Mouse (Mus musculus): Measurements from ENCODE around the gene Ston2. TPM values are rescaled to one million over a fixed set of nuclear protein-coding genes. Genes with fewer than 3 reads are reported as not detected.
A peak's percentile ranks its signal among the peaks of the same experiment; 100 is the strongest.

Gene Ston2
- polyA plus RNA-seq, 1 experiment from 2014 or later = 16.4 TPM

GRCm38 (mm10) chr12:91766338-91767107 lies 21.7 kb downstream of the Ston2 start:
- H3K9me3 ChIP-seq (ENCODE audit: control insufficient read depth, low read depth, low read length) = no peaks in the 10 kb centered on the region
- H3K4me3 ChIP-seq (ENCODE audit: low read depth, low read length) = no peak overlapping the region
- 0 out of 2 replicates have a peak, but pooled peaks cover 6% of the 10 kb centered on the region for H3K4me1 ChIP-seq (ENCODE audit: control insufficient read depth, insufficient read depth, low read length)
- 65% methylated on average over 14 of the region's 14 CpGs for WGBS
- no peaks in the 10 kb centered on the region for H3K36me3 ChIP-seq (ENCODE audit: control insufficient read depth, insufficient read depth, low read length)
- no peaks in the 10 kb centered on the region for H3K27me3 ChIP-seq (ENCODE audit: control insufficient read depth, insufficient read depth, low read length)
- H3K4me2 ChIP-seq (replicated peaks; ENCODE audit: low read depth, low read length) = no peak overlapping the region
- H3K9ac ChIP-seq (replicated peaks; ENCODE audit: low read depth, low read length) = no peak overlapping the region
- no peak overlapping the region for H3K27ac ChIP-seq (ENCODE audit: low read length)
- no peak for ATAC-seq (ENCODE audit: insufficient number of reproducible peaks, insufficient read depth, low FRiP score, low read depth)

- WGBS = 57% methylated on average over 13 of the region's 13 CpGs
- Histone ChIP-seq H3K4me3 (ENCODE audit: low read depth, low read length) (no peak overlapping the region), H3K36me3 (ENCODE audit: control insufficient read depth, insufficient read depth, low read length) (no peaks in the 10 kb centered on the region), H3K9ac (replicated peaks; ENCODE audit: low read depth, low read length) (no peak overlapping the region), H3K9me3 (ENCODE audit: control insufficient read depth, low read depth, low read length) (no peaks in the 10 kb centered on the region), H3K4me2 (replicated peaks; ENCODE audit: low read depth, low read length) (no peak overlapping the region), H3K27ac (ENCODE audit: low read length) (no peak overlapping the region), H3K27me3 (ENCODE audit: control insufficient read depth, insufficient read depth, low read length) (no peaks in the 10 kb centered on the region), H3K4me1 (ENCODE audit: control insufficient read depth, insufficient read depth, low read length) (0 out of 2 replicates have a peak, but pooled peaks cover 6% of the 10 kb centered on the region)
- ATAC-seq (ENCODE audit: insufficient number of reproducible peaks, insufficient read depth, low FRiP score, low read depth) = no peak
Measured at GRCm38 (mm10) chr12:91765504-91765903, 22.7 kb downstream of the Ston2 start.

GRCm38 (mm10) chr12:91765054-91765453 lies 23.1 kb downstream of the Ston2 start:
- no peaks in the 10 kb centered on the region for H3K9me3 ChIP-seq (ENCODE audit: control insufficient read depth, low read depth, low read length)
- 6% methylated on average over 2 of the region's 2 CpGs for WGBS
- no peak overlapping the region for H3K27ac ChIP-seq (ENCODE audit: low read length)
- no peak for ATAC-seq (ENCODE audit: insufficient number of reproducible peaks, insufficient read depth, low FRiP score, low read depth)
- no peak overlapping the region for H3K4me3 ChIP-seq (ENCODE audit: low read depth, low read length)
- no peak overlapping the region for H3K4me2 ChIP-seq (replicated peaks; ENCODE audit: low read depth, low read length)
- H3K9ac ChIP-seq (replicated peaks; ENCODE audit: low read depth, low read length) = no peak overlapping the region
- H3K36me3 ChIP-seq (ENCODE audit: control insufficient read depth, insufficient read depth, low read length) = no peaks in the 10 kb centered on the region
- H3K27me3 ChIP-seq (ENCODE audit: control insufficient read depth, insufficient read depth, low read length) = no peaks in the 10 kb centered on the region
- H3K4me1 ChIP-seq (ENCODE audit: control insufficient read depth, insufficient read depth, low read length) = 0 out of 2 replicates have a peak, but pooled peaks cover 6% of the 10 kb centered on the region

GRCm38 (mm10) chr12:91764471-91764870 lies 23.7 kb downstream of the Ston2 start:
- 0 out of 2 replicates have a peak, but pooled peaks cover 6% of the 10 kb centered on the region for H3K4me1 ChIP-seq (ENCODE audit: control insufficient read depth, insufficient read depth, low read length)
- H3K36me3 ChIP-seq (ENCODE audit: control insufficient read depth, insufficient read depth, low read length) = no peaks in the 10 kb centered on the region
- H3K27ac ChIP-seq (ENCODE audit: low read length) = no peak overlapping the region
- 71% methylated on average over 2 of the region's 2 CpGs for WGBS
- H3K9me3 ChIP-seq (ENCODE audit: control insufficient read depth, low read depth, low read length) = no peaks in the 10 kb centered on the region
- H3K27me3 ChIP-seq (ENCODE audit: control insufficient read depth, insufficient read depth, low read length) = no peaks in the 10 kb centered on the region
- no peak overlapping the region for H3K4me2 ChIP-seq (replicated peaks; ENCODE audit: low read depth, low read length)
- H3K9ac ChIP-seq (replicated peaks; ENCODE audit: low read depth, low read length) = no peak overlapping the region
- no peak overlapping the region for H3K4me3 ChIP-seq (ENCODE audit: low read depth, low read length)
- no peak for ATAC-seq (ENCODE audit: insufficient number of reproducible peaks, insufficient read depth, low FRiP score, low read depth)

GRCm38 (mm10) chr12:91759836-91760235 lies 28.4 kb downstream of the Ston2 start:
- no peak overlapping the region for H3K4me2 ChIP-seq (replicated peaks; ENCODE audit: low read depth, low read length)
- H3K27me3 ChIP-seq (ENCODE audit: control insufficient read depth, insufficient read depth, low read length) = no peaks in the 10 kb centered on the region
- no peak overlapping the region for H3K27ac ChIP-seq (ENCODE audit: low read length)
- no peak for ATAC-seq (ENCODE audit: insufficient number of reproducible peaks, insufficient read depth, low FRiP score, low read depth)
- WGBS = 83% methylated on average over 3 of the region's 3 CpGs
- no peak overlapping the region for H3K4me3 ChIP-seq (ENCODE audit: low read depth, low read length)
- no peaks in the 10 kb centered on the region for H3K9me3 ChIP-seq (ENCODE audit: control insufficient read depth, low read depth, low read length)
- 0 out of 2 replicates have a peak, but pooled peaks cover under 1% of the 10 kb centered on the region for H3K4me1 ChIP-seq (ENCODE audit: control insufficient read depth, insufficient read depth, low read length)
- H3K36me3 ChIP-seq (ENCODE audit: control insufficient read depth, insufficient read depth, low read length) = no peaks in the 10 kb centered on the region
- H3K9ac ChIP-seq (replicated peaks; ENCODE audit: low read depth, low read length) = no peak overlapping the region

GRCm38 (mm10) chr12:91757854-91758562 lies 30.2 kb downstream of the Ston2 start:
- 90% methylated on average over 13 of the region's 13 CpGs for WGBS
- H3K4me2 ChIP-seq (replicated peaks; ENCODE audit: low read depth, low read length) = no peak overlapping the region
- no peak overlapping the region for H3K9ac ChIP-seq (replicated peaks; ENCODE audit: low read depth, low read length)
- ATAC-seq (ENCODE audit: insufficient number of reproducible peaks, insufficient read depth, low FRiP score, low read depth) = no peak
- H3K36me3 ChIP-seq (ENCODE audit: control insufficient read depth, insufficient read depth, low read length) = no peaks in the 10 kb centered on the region
- no peaks in the 10 kb centered on the region for H3K27me3 ChIP-seq (ENCODE audit: control insufficient read depth, insufficient read depth, low read length)
- H3K27ac ChIP-seq (ENCODE audit: low read length) = no peak overlapping the region
- H3K9me3 ChIP-seq (ENCODE audit: control insufficient read depth, low read depth, low read length) = no peaks in the 10 kb centered on the region
- H3K4me3 ChIP-seq (ENCODE audit: low read depth, low read length) = no peak overlapping the region
- H3K4me1 ChIP-seq (ENCODE audit: control insufficient read depth, insufficient read depth, low read length) = no peaks in the 10 kb centered on the region

GRCm38 (mm10) chr12:91756562-91757166 lies 31.5 kb downstream of the Ston2 start:
- no peak overlapping the region for H3K27ac ChIP-seq (ENCODE audit: low read length)
- no peaks in the 10 kb centered on the region for H3K4me1 ChIP-seq (ENCODE audit: control insufficient read depth, insufficient read depth, low read length)
- H3K4me2 ChIP-seq (replicated peaks; ENCODE audit: low read depth, low read length) = no peak overlapping the region
- ATAC-seq (ENCODE audit: insufficient number of reproducible peaks, insufficient read depth, low FRiP score, low read depth) = peak; percentile 53; the same call in 1 of the 2 replicates
- no peaks in the 10 kb centered on the region for H3K27me3 ChIP-seq (ENCODE audit: control insufficient read depth, insufficient read depth, low read length)
- 26% methylated on average over 5 of the region's 5 CpGs for WGBS
- no peaks in the 10 kb centered on the region for H3K9me3 ChIP-seq (ENCODE audit: control insufficient read depth, low read depth, low read length)
- no peak overlapping the region for H3K4me3 ChIP-seq (ENCODE audit: low read depth, low read length)
- H3K9ac ChIP-seq (replicated peaks; ENCODE audit: low read depth, low read length) = no peak overlapping the region
- H3K36me3 ChIP-seq (ENCODE audit: control insufficient read depth, insufficient read depth, low read length) = no peaks in the 10 kb centered on the region

- WGBS = 64% methylated on average over 6 of the region's 6 CpGs
- Histone ChIP-seq H3K36me3 (ENCODE audit: control insufficient read depth, insufficient read depth, low read length) (no peaks in the 10 kb centered on the region), H3K9me3 (ENCODE audit: control insufficient read depth, low read depth, low read length) (no peaks in the 10 kb centered on the region), H3K4me2 (replicated peaks; ENCODE audit: low read depth, low read length) (no peak overlapping the region), H3K9ac (replicated peaks; ENCODE audit: low read depth, low read length) (no peak overlapping the region), H3K4me3 (ENCODE audit: low read depth, low read length) (no peak overlapping the region), H3K4me1 (ENCODE audit: control insufficient read depth, insufficient read depth, low read length) (no peaks in the 10 kb centered on the region), H3K27ac (ENCODE audit: low read length) (no peak overlapping the region), H3K27me3 (ENCODE audit: control insufficient read depth, insufficient read depth, low read length) (no peaks in the 10 kb centered on the region)
- no peak for ATAC-seq (ENCODE audit: insufficient number of reproducible peaks, insufficient read depth, low FRiP score, low read depth)
Measured at GRCm38 (mm10) chr12:91754606-91755005, 33.6 kb downstream of the Ston2 start.

All from stomach, embryonic 14.5 days (tissue).